Comparison of ENCODE assay signal across 26 mouse cellular contexts in the genomic region with DNA sequence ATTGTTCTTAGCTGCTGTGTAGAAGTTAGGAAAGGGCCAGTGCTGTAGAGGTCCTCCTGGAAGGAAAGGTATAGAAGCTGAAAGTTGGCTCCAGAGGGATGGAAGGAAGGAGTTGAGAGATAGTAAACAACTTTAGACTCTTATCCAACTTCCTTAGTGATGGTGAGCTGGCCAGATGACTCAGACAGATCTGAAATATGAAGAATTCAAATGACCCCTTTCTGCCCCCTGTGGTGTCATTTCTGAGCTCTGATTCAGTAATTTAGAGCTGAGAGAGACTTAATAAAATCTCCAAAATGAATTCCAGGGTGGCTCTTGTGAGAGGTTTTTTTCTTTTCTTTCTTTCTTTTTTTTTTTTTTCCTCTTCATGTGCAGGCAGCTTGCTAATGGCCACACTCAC. TPM values are rescaled to one million over a fixed set of nuclear protein-coding genes. Genes with fewer than 3 reads are reported as not detected.
A peak's percentile ranks its signal among the peaks of the same experiment; 100 is the strongest.
DNase-seq lines count a peak whose midpoint lies in the region; TF ChIP-seq lines count a peak whose summit lies in the region.
"Had no signal": no experiment of that assay in that cellular context is flagged by ENCODE, and none has a peak within 500 bp of the region (broad histone marks: within the 10 kb centered on the region; RNA-seq: fewer than 3 reads in every experiment).

No protein-coding gene starts in this region.

- H3K4me2 ChIP-seq in myocyte (ENCODE audit: low read depth), result peak overlapping the region; percentile 25
- H3K4me2 ChIP-seq: embryonic facial prominence, embryonic 13.5 days; heart, embryonic 11.5 days; hindbrain, embryonic 12.5 days; hindbrain, embryonic 15.5 days had no signal

- no peaks in the 10 kb centered on the region for H3K36me3 ChIP-seq in myocyte (ENCODE audit: control insufficient read depth, insufficient read depth)
- H3K36me3 ChIP-seq: embryonic facial prominence, embryonic 10.5 days; embryonic facial prominence, embryonic 13.5 days; hindbrain, embryonic 12.5 days; hindbrain, embryonic 15.5 days had no signal

- DNase-seq in 3T3-L1 (ENCODE audit: low read depth, low spot score), result peak; percentile 82
- DNase-seq in Muller cell, postnatal 12 days (ENCODE audit: inconsistent ontology term), result peak; percentile 82
- peak; percentile 13 for DNase-seq in brain, adult 2 months (ENCODE audit: low read depth, low spot score)
- DNase-seq in kidney, adult 18-20 months, result no peak
- DNase-seq in cerebellum, adult 18-20 months, result no peak
- DNase-seq in adipocyte (ENCODE audit: low spot score), result no peak
- DNase-seq: adrenal gland, adult 8-10 months; adrenal gland, postnatal 25 days; cerebellum, adult 11 months; cerebellum, adult 8-10 months; cerebellum, postnatal 10 days; cerebellum, postnatal 36 days; embryo, embryonic 11 days; forebrain, postnatal 0 days; gastrocnemius, adult 2 months; gastrocnemius, postnatal 14 days; heart, adult 11 months; kidney, adult 11 months had no signal

- no peak overlapping the region for H3K4me3 ChIP-seq in myocyte
- H3K4me3 ChIP-seq: embryonic facial prominence, embryonic 10.5 days; embryonic facial prominence, embryonic 13.5 days; gastrocnemius, adult 2 months; hindbrain, embryonic 12.5 days; hindbrain, embryonic 15.5 days had no signal

- no peak overlapping the region for H3ac ChIP-seq in myocyte (ENCODE audit: control insufficient read depth, insufficient read length)

- H3K27me3 ChIP-seq in myocyte (ENCODE audit: control insufficient read depth, insufficient read depth, insufficient read length), result no peaks in the 10 kb centered on the region
- H3K27me3 ChIP-seq: embryonic facial prominence, embryonic 13.5 days; hindbrain, embryonic 12.5 days; hindbrain, embryonic 15.5 days had no signal

- no peaks in the 10 kb centered on the region for H3K79me2 ChIP-seq in myocyte (ENCODE audit: control insufficient read depth, insufficient read depth)

- no peak for TF ChIP-seq POLR2A in myocyte (IDR thresholded peaks at IDR 0.05; ENCODE audit: insufficient read length, low read depth)

TF ChIP-seq in myocyte, 11 proteins besides CTCF, POLR2A, EP300 and RAD21:
- no peak for TF ChIP-seq REST (IDR thresholded peaks at IDR 0.05; ENCODE audit: insufficient read depth, insufficient read length)
- no peak for TF ChIP-seq POLR2AphosphoS2 (IDR thresholded peaks at IDR 0.05; ENCODE audit: insufficient read length, low read depth)
- TF ChIP-seq MYOG (IDR thresholded peaks at IDR 0.05; ENCODE audit: control insufficient read depth in 1 of 3, insufficient read depth in 1 of 3, insufficient read length in 2 of 3, low read depth in 2 of 3), result no peak

RNA-seq across cellular contexts. Expression of a gene that starts 39.8 kb away (rescaled TPM):
- 0.06 TPM for polyA plus RNA-seq in myocyte (2012; fragmentation: generic; extraction: Trizol)
- polyA plus RNA-seq: activated CD4-positive, CD25-positive, alpha-beta regulatory T cell, adult 4 months; heart, embryonic 11.5 days; heart, postnatal 0 days had no signal

Comparison
In these comparisons a context has a peak if more than half of its experiments do, and no peak if none do; other contexts are left out.
1. DNase-seq: peak in 3T3-L1 (single experiment), Muller cell, postnatal 12 days (single experiment) and brain, adult 2 months (single experiment); none in kidney, adult 18-20 months (single experiment), cerebellum, adult 18-20 months (0 of 2) and adipocyte (single experiment).